Mouse (Mus musculus) layer of hippocampus, postnatal 14 days (tissue): ENCODE data around the gene Rps5. TPM values are rescaled to one million over a fixed set of nuclear protein-coding genes. Genes with fewer than 3 reads are reported as not detected.
"Not testable (repeated sequence)": the region's sequence is repeated elsewhere in the genome, so short reads cannot be mapped to it uniquely, and the experiment has no call there.

Source experiments
- DNase-seq, 2 experiments: peaks; one replicate each; pipeline ENCODE4 v3.0.0; 2021 to 2022; ENCODE audit warnings: low spot score in 2 of 2, mixed read lengths in 1 of 2
- long read RNA-seq, 2 experiments: library from polyadenylated mRNA; stranded (forward); transcript quantifications; one replicate each; pipeline ENCODE4 v2.0.0; 2021
- total RNA-seq, 2 experiments: library from RNA; stranded (reverse); gene quantifications; 2 replicates each; pipeline ENCODE4 v1.2.3; 2021

Gene Rps5
- 100 to 1,000 TPM; 418 to 457 TPM for total RNA-seq
- long read RNA-seq, experiment 1, transcript Rps5-201 (6 exons, 761 nt): major isoform, 66 of 81 reads
- long read RNA-seq, experiment 1, partial matches to known transcripts: 9 of 81 reads
- long read RNA-seq, experiment 1, other reads (novel, unspliced or antisense): 4 of 81 reads
- long read RNA-seq, experiment 2, transcript Rps5-201 (6 exons, 761 nt): major isoform, 178 of 198 reads
- long read RNA-seq, experiment 2, partial matches to known transcripts: 16 of 198 reads
- long read RNA-seq, experiment 2, other reads (novel, unspliced or antisense): 2 of 198 reads

GRCm38 (mm10) chr7:12921705-12922465 is at the start of gene Rps5:
Rps5 (plus strand) TSS chr7:12922290.
- peak; percentile 99 to 100 for DNase-seq

- DNase-seq: peak in 1 of 2 experiments; percentile 31
Observed at GRCm38 (mm10) chr7:12874301-12874700, 47.8 kb upstream of the Rps5 start.

GRCm38 (mm10) chr7:12880036-12880435 is 42.1 kb upstream of the Rps5 start:
- DNase-seq: no peak

GRCm38 (mm10) chr7:12880497-12880896 is 41.6 kb upstream of the Rps5 start:
- DNase-seq: not testable (repeated sequence)

GRCm38 (mm10) chr7:12880911-12881660 is 41.0 kb upstream of the Rps5 start, which contains the start of gene Zfp128:
Zfp128 (plus strand) TSS chr7:12881177.
- DNase-seq: peak; percentile 94 to 97

- DNase-seq: no peak
Observed at GRCm38 (mm10) chr7:12886563-12887266, 35.4 kb upstream of the Rps5 start.

GRCm38 (mm10) chr7:12887585-12887984 is 34.5 kb upstream of the Rps5 start:
- no peak for DNase-seq

- DNase-seq: no peak
Observed at GRCm38 (mm10) chr7:12890928-12891327, 31.2 kb upstream of the Rps5 start.

- no peak for DNase-seq
Observed at GRCm38 (mm10) chr7:12891334-12891733, 30.8 kb upstream of the Rps5 start.

- peak; percentile 92 to 97 for DNase-seq
Observed at GRCm38 (mm10) chr7:12897655-12898410, 24.3 kb upstream of the Rps5 start, which contains the start of gene Zscan22. Zscan22 (plus strand) TSS chr7:12897815.

- DNase-seq: no peak
Observed at GRCm38 (mm10) chr7:12901517-12901916, 20.6 kb upstream of the Rps5 start.

GRCm38 (mm10) chr7:12903623-12904022 is 18.5 kb upstream of the Rps5 start:
- no peak for DNase-seq

GRCm38 (mm10) chr7:12905146-12905545 is 16.9 kb upstream of the Rps5 start:
- DNase-seq: no peak

- DNase-seq: peak; percentile 57 to 80
Observed at GRCm38 (mm10) chr7:12909498-12909962, 12.6 kb upstream of the Rps5 start.

- DNase-seq: peak; percentile 71 to 77
Observed at GRCm38 (mm10) chr7:12910181-12910668, 11.9 kb upstream of the Rps5 start.

- no peak for DNase-seq
Observed at GRCm38 (mm10) chr7:12913556-12913955, 8.5 kb upstream of the Rps5 start.

GRCm38 (mm10) chr7:12920495-12920894 is 1.6 kb upstream of the Rps5 start:
- DNase-seq: not testable (repeated sequence)

GRCm38 (mm10) chr7:12921318-12921704 is 779 bp upstream of the Rps5 start:
- no peak for DNase-seq

GRCm38 (mm10) chr7:12922729-12923128 is 639 bp downstream of the Rps5 start:
- DNase-seq: no peak

GRCm38 (mm10) chr7:12926316-12926715 is 4.2 kb downstream of the Rps5 start:
- no peak for DNase-seq
